Comparison of ENCODE assay signal across 25 mouse cellular contexts in the genomic region with DNA sequence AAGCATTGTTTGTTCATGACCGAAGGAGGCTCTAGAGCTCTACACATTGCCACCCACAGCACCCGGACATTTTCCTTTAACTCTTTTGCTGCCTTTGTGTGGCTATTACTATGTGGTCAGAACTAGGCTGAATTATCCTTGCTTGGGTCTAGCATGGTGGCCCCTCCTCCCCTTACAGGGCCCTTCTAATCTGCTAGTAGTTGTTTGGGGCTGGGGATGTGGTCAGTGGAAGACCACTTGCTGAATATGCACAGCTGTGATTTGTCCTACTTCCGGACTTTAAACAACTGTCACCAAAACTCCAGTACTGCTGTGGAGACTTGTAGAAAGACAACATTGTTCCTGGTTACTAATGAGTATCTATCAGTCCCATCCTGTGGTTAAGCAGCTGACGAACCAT.
"Had no signal": no experiment of that assay in that cellular context is flagged by ENCODE, and none has a peak within 500 bp of the region (broad histone marks: within the 10 kb centered on the region; RNA-seq: fewer than 3 reads in every experiment).

No protein-coding gene starts in this region.

- H3K4me3 ChIP-seq: gastrocnemius, adult 2 months; heart, embryonic 10.5 days; heart, embryonic 12.5 days; hindbrain, embryonic 10.5 days; hindbrain, embryonic 12.5 days; layer of hippocampus, adult 2 months; left cerebral cortex, adult 2 months; limb, embryonic 10.5 days; limb, embryonic 12.5 days; liver, embryonic 13.5 days had no signal

- H3K9me3 ChIP-seq: heart, embryonic 10.5 days; heart, embryonic 12.5 days; hindbrain, embryonic 10.5 days; hindbrain, embryonic 12.5 days; limb, embryonic 10.5 days; limb, embryonic 12.5 days; liver, embryonic 13.5 days had no signal

- DNase-seq: gastrocnemius, adult 2 months; gastrocnemius, postnatal 10 days; gastrocnemius, postnatal 25 days; heart, adult 18-20 months; heart, postnatal 10 days; heart, postnatal 4 days; kidney, adult 18-20 months; kidney, adult 8-10 months; kidney, postnatal 10 days; kidney, postnatal 25 days; kidney, postnatal 4 days; liver; liver, embryonic 13.5 days had no signal

- ATAC-seq: hindbrain, embryonic 16.5 days; inflammation-experienced regulatory T-cells, adult 6 months had no signal

- H3K4me1 ChIP-seq: limb, embryonic 10.5 days; limb, embryonic 12.5 days had no signal

- H3K27me3 ChIP-seq: heart, embryonic 12.5 days; hindbrain, embryonic 12.5 days; limb, embryonic 12.5 days; liver, embryonic 13.5 days had no signal

- H3K4me2 ChIP-seq: heart, embryonic 12.5 days; hindbrain, embryonic 12.5 days; hindbrain, embryonic 14.5 days; limb, embryonic 12.5 days; liver, embryonic 11.5 days; liver, embryonic 13.5 days had no signal

- H3K9ac ChIP-seq: heart, embryonic 12.5 days; hindbrain, embryonic 12.5 days; hindbrain, embryonic 14.5 days; limb, embryonic 12.5 days; liver, embryonic 13.5 days had no signal

- H3K27ac ChIP-seq: gastrocnemius, adult 2 months; heart, embryonic 10.5 days; hindbrain, embryonic 10.5 days; hindbrain, embryonic 12.5 days; hindbrain, embryonic 14.5 days; layer of hippocampus, adult 2 months; left cerebral cortex, adult 2 months; limb, embryonic 10.5 days; limb, embryonic 12.5 days; liver, embryonic 13.5 days had no signal
